Mouse (Mus musculus) C2C12 (cell line): Measurements from ENCODE around the gene Hdgfl2.

Experiments
- CEBPB ChIP-seq: IDR thresholded peaks from one replicate; pipeline ENCODE4 v1.6.1; 2011; ENCODE audit warnings: low read depth, mild to moderate bottlenecking, control low read depth, moderate library complexity
- CTCF ChIP-seq: IDR thresholded peaks from one replicate; pipeline ENCODE4 v1.5.1; 2011; ENCODE audit not compliant: control insufficient read depth, insufficient read depth, insufficient read length
- MAX ChIP-seq: IDR thresholded peaks from one replicate; pipeline ENCODE4 v1.6.1; 2011; ENCODE audit warnings: mild to moderate bottlenecking, control low read depth
- MYOD1 ChIP-seq: IDR thresholded peaks from one replicate; pipeline ENCODE4 v1.6.1; 2011; ENCODE audit warnings: low read depth; ENCODE audit not compliant: control insufficient read depth, insufficient read length
- USF1 ChIP-seq: IDR thresholded peaks from one replicate; pipeline ENCODE4 v1.6.1; 2011; ENCODE audit warnings: low read depth, mild to moderate bottlenecking, control low read depth, moderate library complexity

GRCm38 (mm10) chr17:56112743-56113142 lies 33.3 kb downstream of the Hdgfl2 start:
- no peak for TF ChIP-seq CTCF
- TF ChIP-seq MAX = no peak
- TF ChIP-seq USF1 = no peak
- no peak for TF ChIP-seq CEBPB
- no peak for TF ChIP-seq MYOD1
